18 mouse cellular contexts compared by ENCODE assay signal in the genomic region with DNA sequence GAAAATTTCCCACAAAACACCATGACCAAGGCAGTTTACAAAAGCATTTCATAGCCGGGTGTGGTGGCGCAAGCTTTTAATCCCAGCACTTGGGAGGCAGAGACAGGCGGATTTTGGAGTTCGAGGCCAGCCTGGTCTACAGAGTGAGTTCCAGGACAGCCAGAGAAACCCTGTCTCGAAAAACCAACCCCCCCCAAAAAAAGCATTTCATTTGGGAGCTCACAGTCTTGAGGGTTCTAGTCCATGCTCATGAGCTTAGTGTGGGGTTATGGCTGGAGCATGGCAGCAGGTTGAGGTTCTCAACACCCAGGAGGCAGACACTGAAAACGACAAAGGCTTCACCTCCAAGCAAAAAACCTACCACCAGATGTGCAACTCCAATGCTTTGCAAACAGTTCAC.
"Had no signal": no experiment of that assay in that cellular context is flagged by ENCODE, and none has a peak within 500 bp of the region (broad histone marks: within the 10 kb centered on the region; RNA-seq: fewer than 3 reads in every experiment).

No protein-coding gene starts in this region.

- DNase-seq: kidney, adult 18-20 months; kidney, adult 9 months; kidney, postnatal 14 days; layer of hippocampus, postnatal 36 days; lung, adult 18-20 months; lung, postnatal 10 days; lung, postnatal 36 days; midbrain, embryonic 14.5 days; right cerebral cortex, adult 18-20 months; right cerebral cortex, postnatal 14 days; right cerebral cortex, postnatal 4 days; thymus, postnatal 25 days had no signal

- H3K4me3 ChIP-seq: left cerebral cortex, adult 2 months; liver, embryonic 15.5 days; lung, embryonic 15.5 days; megakaryocyte, embryonic 14.5 days; midbrain, embryonic 10.5 days had no signal

- ATAC-seq: intestine, embryonic 16.5 days had no signal

- H3K4me1 ChIP-seq: liver, embryonic 15.5 days; lung, embryonic 15.5 days; midbrain, embryonic 10.5 days had no signal

- H3K9ac ChIP-seq: liver, embryonic 15.5 days; lung, embryonic 15.5 days had no signal

- H3K27ac ChIP-seq: left cerebral cortex, adult 2 months; lung, embryonic 15.5 days; midbrain, embryonic 10.5 days had no signal

- H3K27me3 ChIP-seq: liver, embryonic 15.5 days; lung, embryonic 15.5 days; megakaryocyte, embryonic 14.5 days had no signal

- H3K4me2 ChIP-seq: liver, embryonic 15.5 days; lung, embryonic 15.5 days had no signal

- H3K9me3 ChIP-seq: liver, embryonic 15.5 days; lung, embryonic 15.5 days; megakaryocyte, embryonic 14.5 days; midbrain, embryonic 10.5 days had no signal
